Mouse (Mus musculus): ENCODE data around the gene 4921536K21Rik.

DNA sequence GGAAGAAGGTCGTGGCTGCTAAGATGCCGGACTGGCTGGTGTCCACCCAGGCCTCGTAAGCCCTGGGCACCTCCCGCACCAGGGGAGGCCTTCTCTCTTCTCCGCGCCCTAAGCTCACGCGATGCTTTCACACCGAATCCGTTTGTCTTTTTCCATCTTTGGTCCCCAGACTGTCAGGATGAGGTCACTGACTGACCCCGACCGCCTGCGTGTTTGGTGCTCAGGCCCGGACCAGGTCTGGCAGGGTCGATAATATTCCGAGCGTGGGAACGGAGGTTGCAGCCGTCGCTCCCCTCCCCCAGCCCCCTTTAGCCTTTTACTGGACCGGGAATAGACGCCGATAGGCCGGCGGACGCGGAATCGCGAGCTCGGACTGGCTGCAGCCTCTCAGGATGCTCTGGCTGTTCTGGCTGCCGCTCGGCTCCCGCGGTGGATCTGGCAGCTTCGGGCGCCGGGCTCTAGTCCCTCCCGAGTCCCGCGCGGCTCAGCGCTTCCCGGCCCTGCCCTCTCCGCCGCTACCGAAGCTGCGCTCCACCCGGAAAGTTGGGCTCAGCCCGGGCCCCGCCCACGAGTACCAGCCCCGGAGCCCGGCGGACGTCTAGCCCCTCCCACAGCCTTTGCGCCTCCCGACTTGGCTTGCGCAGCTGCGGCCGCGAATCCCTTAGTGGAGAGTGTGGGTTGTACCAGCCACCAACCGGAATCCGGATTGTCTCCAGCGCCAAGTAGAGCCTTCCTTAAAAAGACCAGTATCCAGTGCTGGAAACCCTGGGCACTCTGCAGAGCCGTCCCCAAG, 18.6 kb upstream of the 4921536K21Rik start:
- no peak for TF ChIP-seq CTCF (IDR thresholded peaks at IDR 0.05; ENCODE audit: low read depth, low read length)
- TF ChIP-seq POLR2A (IDR thresholded peaks at IDR 0.05; ENCODE audit: borderline replicate concordance, low read depth, low read length) = no peak
